Mouse (Mus musculus): ENCODE measurements around the gene Kcnmb3.

Gene Kcnmb3

GRCm38 (mm10) chr3:32428361-32428760 is 63.7 kb downstream of the Kcnmb3 start:
- DNase-seq = no peak

- DNase-seq = no peak
These were observed 64.3 kb downstream of the Kcnmb3 start for GRCm38 (mm10) chr3:32427695-32428094.
